Mouse (Mus musculus): ENCODE data around the gene Ifna15. TPM values are rescaled to one million over a fixed set of nuclear protein-coding genes. Genes with fewer than 3 reads are reported as not detected.
"Not testable (repeated sequence)": the region's sequence is repeated elsewhere in the genome, so short reads cannot be mapped to it uniquely, and the experiment has no call there.

Gene Ifna15
- not detected in 2 replicates for polyA plus RNA-seq (2014; fragmentation: Nextera tagmentation; extraction: Ambion mirVana)

DNA sequence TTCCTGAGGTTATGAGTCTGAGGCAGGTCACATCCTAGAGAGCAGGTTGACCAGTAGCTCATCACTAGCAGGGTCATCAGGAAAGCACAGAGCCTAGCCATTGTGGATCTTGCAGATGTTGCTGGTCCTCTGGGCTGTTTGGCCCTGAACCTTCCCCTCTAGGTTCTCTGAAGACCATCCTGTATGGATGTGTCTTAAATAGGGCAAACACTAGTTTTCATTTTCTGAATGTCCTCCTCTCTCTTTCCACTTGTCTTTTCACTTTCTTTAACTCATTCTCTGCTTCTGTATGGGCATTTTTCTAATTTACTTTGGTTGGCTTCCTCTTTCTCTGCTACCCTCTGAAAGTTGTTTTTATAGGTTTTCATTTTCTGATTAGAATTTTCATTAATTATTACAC lies at the start of gene Ifna15:
Gene Ifna15 (minus strand): TSS at position 101 of the 400 bp plus-strand sequence.
- not testable (repeated sequence) for H3K27ac ChIP-seq (ENCODE audit: low read depth, low read length)

DNA sequence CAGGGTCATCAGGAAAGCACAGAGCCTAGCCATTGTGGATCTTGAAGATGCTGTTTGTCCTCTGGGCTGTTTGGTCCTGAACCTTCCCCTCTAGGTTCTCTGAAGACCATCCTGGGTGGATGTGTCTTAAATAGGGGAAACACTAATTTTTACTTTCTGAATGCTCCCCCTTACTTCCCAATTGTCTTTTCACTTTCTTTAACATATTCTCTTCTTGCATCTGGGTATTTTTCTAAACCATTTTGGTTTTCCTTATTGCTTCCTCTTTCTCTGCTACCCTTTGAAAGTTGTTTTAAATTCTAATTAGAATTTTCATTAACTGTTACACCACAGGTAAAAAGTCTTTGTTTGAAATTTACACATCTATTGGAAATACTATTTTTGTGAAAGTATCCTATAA lies 45.2 kb upstream of the Ifna15 start, which contains the start of gene Ifna12:
Gene Ifna12 (minus strand): TSS at position 101 of the 400 bp plus-strand sequence.
- H3K27me3 ChIP-seq (ENCODE audit: control insufficient read depth, insufficient read depth, low read length), result no peaks in the 10 kb centered on the region
- no peak within 1 kb of the TSS for H3K27ac ChIP-seq (ENCODE audit: low read depth, low read length)
- no peak for ATAC-seq (ENCODE audit: insufficient read depth, low FRiP score, low TSS enrichment)

More for the DNA sequence above, at the start of gene Ifna15:
- not testable (repeated sequence) for H3K4me1 ChIP-seq (ENCODE audit: control insufficient read depth, insufficient read depth, low read length); ATAC-seq (ENCODE audit: insufficient read depth, low FRiP score, low TSS enrichment); H3K27me3 ChIP-seq (ENCODE audit: control insufficient read depth, insufficient read depth, low read length); H3K36me3 ChIP-seq (ENCODE audit: control insufficient read depth, insufficient read depth, low read length); H3K9ac ChIP-seq (ENCODE audit: low read length); H3K4me3 ChIP-seq (ENCODE audit: low read depth, low read length); H3K9me3 ChIP-seq (ENCODE audit: control insufficient read depth, low read length); H3K4me2 ChIP-seq (ENCODE audit: low read depth); DNase-seq (ENCODE audit: low spot score)

DNA sequence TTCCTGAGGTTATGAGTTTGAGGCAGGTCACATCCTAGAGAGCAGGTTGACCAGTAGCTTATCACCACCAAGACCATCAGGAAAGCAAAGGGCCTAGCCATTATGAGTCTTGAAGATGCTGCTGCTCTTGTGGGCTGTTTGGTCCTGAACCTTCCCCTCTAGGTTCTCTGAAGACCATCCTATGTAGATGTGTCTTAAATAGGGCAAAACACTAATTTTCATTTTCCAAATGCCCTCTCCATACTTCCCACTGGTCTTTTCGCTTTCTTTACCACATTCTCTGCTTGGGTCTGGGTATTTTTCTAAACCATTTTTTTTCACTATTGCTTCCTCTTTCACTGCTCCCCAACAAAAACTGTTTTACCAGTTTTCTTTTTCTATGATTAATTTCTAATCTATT lies 34.2 kb upstream of the Ifna15 start, which contains the start of gene Ifna9:
Gene Ifna9 (minus strand): TSS at position 101 of the 400 bp plus-strand sequence.
- Histone ChIP-seq H3K27me3 (ENCODE audit: control insufficient read depth, insufficient read depth, low read length) (no peaks in the 10 kb centered on the region), H3K9me3 (ENCODE audit: control insufficient read depth, low read length) (no peaks in the 10 kb centered on the region), H3K27ac (ENCODE audit: low read depth, low read length) (no peak within 1 kb of the TSS), H3K9ac (ENCODE audit: low read length) (no peak within 1 kb of the TSS), H3K4me3 (ENCODE audit: low read depth, low read length) (no peak within 1 kb of the TSS), H3K4me2 (ENCODE audit: low read depth) (no peak within 1 kb of the TSS), H3K4me1 (ENCODE audit: control insufficient read depth, insufficient read depth, low read length) (no peaks in the 10 kb centered on the region), H3K36me3 (ENCODE audit: control insufficient read depth, insufficient read depth, low read length) (no peaks in the 10 kb centered on the region)
- ATAC-seq (ENCODE audit: insufficient read depth, low FRiP score, low TSS enrichment), result no peak
- 82% methylated on average over 1 of the region's 1 CpGs for WGBS
- DNase-seq (ENCODE audit: low spot score), result no peak

More for the DNA sequence above, 45.2 kb upstream of the Ifna15 start, which contains the start of gene Ifna12:
- no peaks in the 10 kb centered on the region for H3K36me3 ChIP-seq (ENCODE audit: control insufficient read depth, insufficient read depth, low read length)
- no peak within 1 kb of the TSS for H3K4me3 ChIP-seq (ENCODE audit: low read depth, low read length)
- no peak within 1 kb of the TSS for H3K4me2 ChIP-seq (ENCODE audit: low read depth)
- no peak within 1 kb of the TSS for H3K9ac ChIP-seq (ENCODE audit: low read length)
- no peak for DNase-seq (ENCODE audit: low spot score)
- H3K4me1 ChIP-seq (ENCODE audit: control insufficient read depth, insufficient read depth, low read length), result no peaks in the 10 kb centered on the region
- H3K9me3 ChIP-seq (ENCODE audit: control insufficient read depth, low read length), result no peaks in the 10 kb centered on the region

DNA sequence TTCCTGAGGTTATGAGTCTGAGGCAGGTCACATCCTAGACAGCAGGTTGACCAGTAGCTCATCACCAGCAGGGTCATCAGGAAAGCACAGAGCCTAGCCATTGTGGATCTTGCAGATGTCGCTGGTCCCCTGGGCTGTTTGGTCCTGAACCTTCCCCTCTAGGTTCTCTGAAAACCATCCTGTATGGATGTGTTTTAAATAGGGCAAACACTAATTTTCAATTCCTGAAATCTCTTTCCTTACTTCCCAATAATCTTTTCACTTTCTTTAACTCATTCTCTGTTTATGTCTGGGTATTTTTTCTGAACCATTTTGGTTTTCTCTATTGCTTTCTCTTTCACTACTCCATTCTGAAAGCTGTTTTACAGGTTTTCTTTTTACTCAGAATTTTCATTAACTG lies 13.7 kb upstream of the Ifna15 start, which contains the start of gene Ifna14:
Gene Ifna14 (minus strand): TSS at position 101 of the 400 bp plus-strand sequence.
- Histone ChIP-seq H3K9ac (ENCODE audit: low read length) (no peak within 1 kb of the TSS), H3K9me3 (ENCODE audit: control insufficient read depth, low read length) (no peaks in the 10 kb centered on the region), H3K4me1 (ENCODE audit: control insufficient read depth, insufficient read depth, low read length) (no peaks in the 10 kb centered on the region), H3K36me3 (ENCODE audit: control insufficient read depth, insufficient read depth, low read length) (no peaks in the 10 kb centered on the region), H3K27me3 (ENCODE audit: control insufficient read depth, insufficient read depth, low read length) (no peaks in the 10 kb centered on the region), H3K4me2 (ENCODE audit: low read depth) (no peak within 1 kb of the TSS), H3K27ac (ENCODE audit: low read depth, low read length) (no peak within 1 kb of the TSS), H3K4me3 (ENCODE audit: low read depth, low read length) (no peak within 1 kb of the TSS)
- ATAC-seq (ENCODE audit: insufficient read depth, low FRiP score, low TSS enrichment) (no peak), DNase-seq (ENCODE audit: low spot score) (no peak)
- WGBS, result 56% methylated on average over 1 of the region's 1 CpGs

DNA sequence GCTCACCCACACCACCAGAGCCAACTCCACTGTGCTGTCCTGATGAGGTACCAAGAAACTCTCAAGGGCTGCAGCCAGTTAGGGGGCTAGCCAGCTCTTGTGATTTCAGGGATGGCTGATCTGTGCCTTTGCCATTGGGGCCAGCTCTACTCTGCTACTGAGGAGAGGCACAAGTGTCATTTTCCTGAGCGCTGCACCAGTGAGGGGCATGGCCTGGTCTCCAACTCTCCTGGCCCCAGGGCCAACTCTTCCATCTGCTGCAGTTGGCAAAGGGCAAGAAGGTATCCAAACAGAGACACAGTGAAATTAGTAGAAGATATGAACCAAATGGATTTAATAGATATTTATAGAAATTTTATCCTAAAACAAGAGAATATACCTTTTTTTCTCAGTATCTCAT lies 3.7 kb upstream of the Ifna15 start:
- ATAC-seq (ENCODE audit: insufficient read depth, low FRiP score, low TSS enrichment) (no peak), DNase-seq (ENCODE audit: low spot score) (no peak)
- H3K9ac ChIP-seq (ENCODE audit: low read length), result no peak overlapping the region
- no peaks in the 10 kb centered on the region for H3K27me3 ChIP-seq (ENCODE audit: control insufficient read depth, insufficient read depth, low read length)
- no peaks in the 10 kb centered on the region for H3K4me1 ChIP-seq (ENCODE audit: control insufficient read depth, insufficient read depth, low read length)
- H3K9me3 ChIP-seq (ENCODE audit: control insufficient read depth, low read length), result no peaks in the 10 kb centered on the region
- H3K4me2 ChIP-seq (ENCODE audit: low read depth), result no peak overlapping the region
- no peak overlapping the region for H3K27ac ChIP-seq (ENCODE audit: low read depth, low read length)
- H3K36me3 ChIP-seq (ENCODE audit: control insufficient read depth, insufficient read depth, low read length), result no peaks in the 10 kb centered on the region
- WGBS, result 100% methylated on average over 1 of the region's 1 CpGs
- H3K4me3 ChIP-seq (ENCODE audit: low read depth, low read length), result no peak overlapping the region

DNA sequence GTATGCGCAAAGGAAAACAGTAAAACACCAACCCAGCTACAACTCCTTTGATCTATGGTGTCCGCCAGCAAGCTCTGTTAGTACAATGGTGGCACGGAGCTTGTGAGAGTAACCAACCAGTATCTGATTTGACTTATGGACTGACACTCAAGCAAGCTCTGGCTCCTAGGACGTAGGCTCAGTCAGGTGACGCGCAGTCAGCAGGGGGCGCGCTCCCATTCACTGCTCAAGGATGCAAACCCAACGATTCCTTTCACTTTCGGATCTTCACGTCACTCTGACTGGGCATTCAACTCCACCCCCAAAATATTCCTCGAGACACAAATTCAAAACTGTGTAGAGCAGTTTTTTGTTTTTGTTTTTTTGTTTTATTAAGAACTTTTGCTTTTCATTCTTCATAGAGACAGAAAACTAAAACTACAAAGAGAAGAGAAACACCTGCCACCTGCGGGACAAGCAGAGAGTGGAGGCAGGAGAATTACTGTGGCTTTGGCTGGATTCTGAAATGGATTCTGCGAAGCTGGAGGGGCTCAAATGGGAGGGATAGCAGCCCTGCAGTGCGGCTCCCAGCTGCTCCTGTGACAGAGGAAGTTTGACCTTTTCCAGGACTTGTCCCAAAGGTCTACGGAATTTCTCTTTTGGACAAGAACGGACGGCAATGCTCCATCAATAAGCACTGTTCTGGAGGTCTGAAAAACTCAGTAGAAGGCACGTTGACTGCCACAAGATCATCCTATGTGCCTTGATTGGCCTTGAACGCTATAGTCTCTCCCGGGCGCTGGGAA lies 7.7 kb downstream of the Ifna15 start:
- no peaks in the 10 kb centered on the region for H3K9me3 ChIP-seq (ENCODE audit: control insufficient read depth, low read length)
- no peak overlapping the region for H3K9ac ChIP-seq (ENCODE audit: low read length)
- H3K27me3 ChIP-seq (ENCODE audit: control insufficient read depth, insufficient read depth, low read length), result no peaks in the 10 kb centered on the region
- peak overlapping the region; percentile 32 for H3K4me2 ChIP-seq (ENCODE audit: low read depth)
- DNase-seq (ENCODE audit: low spot score) (peak; percentile 77), ATAC-seq (ENCODE audit: insufficient read depth, low FRiP score, low TSS enrichment) (peak; percentile 79)
- no peak overlapping the region for H3K27ac ChIP-seq (ENCODE audit: low read depth, low read length)
- H3K4me1 ChIP-seq (ENCODE audit: control insufficient read depth, insufficient read depth, low read length), result no peaks in the 10 kb centered on the region
- H3K36me3 ChIP-seq (ENCODE audit: control insufficient read depth, insufficient read depth, low read length), result no peaks in the 10 kb centered on the region
- H3K4me3 ChIP-seq (ENCODE audit: low read depth, low read length), result 0 out of 2 replicates have a peak overlapping the region, but pooled peaks have one; percentile 1
- 36% methylated on average over 22 of the region's 22 CpGs for WGBS

DNA sequence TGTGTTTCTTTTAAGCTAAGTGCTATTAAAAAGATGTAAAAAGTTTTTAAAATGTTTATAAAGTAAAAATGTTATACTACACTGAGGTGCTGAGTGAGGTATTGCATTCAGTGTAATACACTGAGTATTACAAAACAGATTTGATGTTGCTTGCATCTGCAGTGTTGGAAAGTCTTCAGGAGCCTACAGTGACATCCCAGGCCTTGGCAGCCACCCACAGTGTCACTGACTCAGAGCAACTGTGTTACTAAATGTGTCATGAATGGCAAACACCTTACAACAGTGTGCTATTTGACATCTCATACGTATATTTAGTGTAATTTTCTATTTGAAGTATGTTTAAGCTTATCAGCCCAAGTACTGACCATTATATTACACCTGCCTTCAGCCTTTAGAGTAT lies 10.1 kb downstream of the Ifna15 start:
- 90% methylated on average over 1 of the region's 1 CpGs for WGBS
- no peak for ATAC-seq (ENCODE audit: insufficient read depth, low FRiP score, low TSS enrichment)

DNA sequence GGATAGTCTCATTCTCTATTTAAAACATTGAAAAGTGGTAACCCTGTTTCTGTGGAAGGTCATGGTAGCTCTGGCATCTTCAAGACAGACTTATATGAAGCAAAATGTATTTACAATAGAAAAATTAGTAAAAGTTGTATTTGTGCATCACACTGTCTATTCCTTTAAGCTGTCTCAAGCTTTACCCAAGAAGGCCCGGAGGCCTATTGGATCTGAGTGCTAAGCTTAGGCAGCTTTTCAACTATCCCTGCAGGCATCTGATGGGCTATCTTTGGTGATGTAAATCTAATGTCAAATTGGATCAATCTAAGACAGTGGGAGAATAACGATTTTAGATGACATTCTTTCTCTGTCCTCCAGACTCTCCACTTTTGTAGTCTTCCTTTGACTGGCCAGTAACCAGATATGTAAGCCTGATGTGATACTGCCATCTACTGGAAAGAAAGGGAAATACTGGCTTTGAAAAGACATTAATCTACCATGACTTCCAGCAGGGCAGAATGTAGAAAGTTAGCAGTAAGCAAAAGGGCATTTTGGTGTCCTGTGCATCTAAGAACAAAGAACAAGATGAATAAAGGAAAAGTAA lies 14.3 kb downstream of the Ifna15 start:
- 53% methylated on average over 2 of the region's 2 CpGs for WGBS
- Histone ChIP-seq H3K36me3 (ENCODE audit: control insufficient read depth, insufficient read depth, low read length) (no peaks in the 10 kb centered on the region), H3K4me2 (ENCODE audit: low read depth) (no peak overlapping the region), H3K4me3 (ENCODE audit: low read depth, low read length) (no peak overlapping the region), H3K27me3 (ENCODE audit: control insufficient read depth, insufficient read depth, low read length) (no peaks in the 10 kb centered on the region), H3K27ac (ENCODE audit: low read depth, low read length) (no peak overlapping the region), H3K9ac (ENCODE audit: low read length) (no peak overlapping the region), H3K4me1 (ENCODE audit: control insufficient read depth, insufficient read depth, low read length) (no peaks in the 10 kb centered on the region), H3K9me3 (ENCODE audit: control insufficient read depth, low read length) (no peaks in the 10 kb centered on the region)
- peak; percentile 50 for DNase-seq (ENCODE audit: low spot score)
- peak; percentile 55; the same call in 1 of the 2 replicates for ATAC-seq (ENCODE audit: insufficient read depth, low FRiP score, low TSS enrichment)

More for the DNA sequence above, 10.1 kb downstream of the Ifna15 start:
- H3K4me3 ChIP-seq (ENCODE audit: low read depth, low read length), result no peak overlapping the region
- H3K9ac ChIP-seq (ENCODE audit: low read length), result no peak overlapping the region
- no peaks in the 10 kb centered on the region for H3K27me3 ChIP-seq (ENCODE audit: control insufficient read depth, insufficient read depth, low read length)
- no peak overlapping the region for H3K27ac ChIP-seq (ENCODE audit: low read depth, low read length)
- no peak for DNase-seq (ENCODE audit: low spot score)
- H3K9me3 ChIP-seq (ENCODE audit: control insufficient read depth, low read length), result no peaks in the 10 kb centered on the region
- no peaks in the 10 kb centered on the region for H3K4me1 ChIP-seq (ENCODE audit: control insufficient read depth, insufficient read depth, low read length)
- H3K36me3 ChIP-seq (ENCODE audit: control insufficient read depth, insufficient read depth, low read length), result no peaks in the 10 kb centered on the region
- no peak overlapping the region for H3K4me2 ChIP-seq (ENCODE audit: low read depth)

All from neural tube, embryonic 11.5 days (tissue).